Mouse (Mus musculus): ENCODE data around the gene Stk11.

The Stk11 gene

DNA sequence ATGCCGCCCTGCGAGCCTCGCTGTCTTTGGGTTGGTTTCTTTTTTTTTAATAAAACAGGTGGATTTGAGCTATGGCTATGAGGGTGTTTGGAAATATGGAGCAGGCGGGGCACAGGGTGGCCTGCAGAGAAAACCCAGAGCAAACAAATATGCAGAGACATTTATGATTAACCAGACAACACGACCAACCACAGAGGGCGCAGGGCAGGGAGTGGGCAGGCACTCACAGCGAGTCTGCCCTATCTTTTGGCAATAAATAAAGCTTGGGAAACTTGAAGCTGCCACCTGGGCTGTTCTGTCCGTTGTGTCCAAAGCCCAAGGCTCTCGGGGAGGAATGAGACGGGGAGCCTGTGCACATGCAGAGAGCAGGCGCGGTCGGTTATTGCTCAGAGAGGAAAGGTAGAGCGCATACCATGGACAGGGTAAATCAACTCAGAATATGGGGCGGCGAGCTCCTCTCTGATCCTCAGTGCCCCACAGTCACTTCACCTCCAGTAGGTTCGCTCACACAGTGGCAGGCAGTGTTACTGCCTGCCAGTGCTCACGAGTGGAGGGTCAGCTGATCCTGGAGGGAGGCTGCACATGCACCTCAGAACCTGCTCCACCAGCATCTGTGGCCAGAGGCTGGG is 14.9 kb downstream of the Stk11 start:
- DNase-seq (ENCODE audit: low spot score), result no peak

DNA sequence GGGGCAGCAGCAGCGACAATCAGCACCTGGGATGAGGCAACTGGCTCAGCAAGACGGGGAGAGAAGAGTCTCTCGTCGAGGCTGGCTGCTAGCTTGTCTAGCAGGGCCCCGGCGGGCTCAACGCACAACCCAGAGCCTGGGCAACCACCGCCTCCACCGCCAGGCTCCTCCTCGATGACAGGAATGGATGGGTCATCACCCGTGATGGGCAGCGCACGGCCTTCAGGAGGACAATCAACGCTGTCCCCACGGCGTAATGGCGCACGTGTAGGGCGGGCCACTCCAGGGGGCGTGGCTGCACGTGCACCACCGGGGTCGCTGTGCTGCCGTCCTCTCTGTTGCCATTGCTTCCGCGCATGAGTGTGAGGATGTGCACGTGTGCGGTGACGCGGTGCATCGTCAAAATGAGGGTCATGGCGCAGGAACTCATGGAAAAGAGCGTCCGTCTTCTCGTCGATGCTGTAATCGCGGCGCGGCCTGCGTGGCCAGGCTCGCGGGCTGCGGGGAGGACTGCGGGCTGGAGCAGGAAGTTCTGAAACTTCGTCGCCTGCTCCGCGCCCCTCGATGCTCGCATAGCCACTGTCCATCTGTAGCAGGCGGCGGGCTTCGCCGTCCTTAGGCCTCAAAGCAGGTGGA is 15.8 kb downstream of the Stk11 start:
- peak; percentile 58 for DNase-seq (ENCODE audit: low spot score)

- DNase-seq (ENCODE audit: low spot score), result no peak
Observed at GRCm38 (mm10) chr10:80131952-80132350, 16.3 kb downstream of the Stk11 start.

- DNase-seq (ENCODE audit: low spot score), result peak; percentile 65
Observed at GRCm38 (mm10) chr10:80133226-80133849, 17.7 kb downstream of the Stk11 start.

- peak; percentile 70 for DNase-seq (ENCODE audit: low spot score)
Observed at GRCm38 (mm10) chr10:80134421-80134820, 18.8 kb downstream of the Stk11 start.

DNA sequence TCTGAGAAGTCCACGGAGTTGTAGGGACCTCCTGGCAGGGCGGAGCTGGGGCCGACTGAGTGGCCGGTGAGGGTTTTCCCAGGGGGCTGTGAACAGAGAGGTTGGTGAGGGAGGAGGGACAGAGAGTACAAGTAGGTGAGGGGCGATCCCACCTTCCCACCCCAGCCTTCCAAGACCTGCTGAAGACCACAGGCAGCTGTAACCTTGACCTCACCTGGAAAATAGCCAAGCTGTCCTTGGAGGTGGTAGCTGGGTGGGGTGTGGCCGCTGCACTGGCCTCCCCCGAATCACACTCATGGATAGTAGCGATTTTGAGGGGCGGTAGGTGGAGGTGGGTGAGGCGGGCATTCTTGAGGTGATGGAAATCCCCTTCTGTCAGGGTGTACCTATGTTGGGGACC is 19.6 kb downstream of the Stk11 start:
- peak; percentile 57 for DNase-seq (ENCODE audit: low spot score)

DNA sequence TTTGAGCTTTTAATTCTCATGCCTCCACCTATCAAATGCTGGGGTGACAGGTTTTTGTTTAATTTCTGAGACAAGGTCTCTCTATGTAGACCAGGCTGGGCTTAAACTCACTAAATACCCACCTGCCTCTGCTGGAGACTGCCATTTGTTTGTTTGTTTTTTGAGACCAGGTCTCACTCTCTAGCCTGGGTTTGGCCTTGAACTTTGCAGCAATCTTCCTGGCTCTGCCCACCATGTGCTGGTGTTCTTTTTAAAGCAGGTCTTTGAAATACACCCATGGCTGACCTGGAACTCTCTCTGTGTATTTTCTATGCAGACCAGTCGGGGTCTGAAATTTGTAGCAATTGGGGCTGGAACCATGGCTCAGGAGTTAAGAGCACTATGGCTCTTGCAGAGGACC is 20.0 kb downstream of the Stk11 start:
- DNase-seq (ENCODE audit: low spot score), result no peak

DNA sequence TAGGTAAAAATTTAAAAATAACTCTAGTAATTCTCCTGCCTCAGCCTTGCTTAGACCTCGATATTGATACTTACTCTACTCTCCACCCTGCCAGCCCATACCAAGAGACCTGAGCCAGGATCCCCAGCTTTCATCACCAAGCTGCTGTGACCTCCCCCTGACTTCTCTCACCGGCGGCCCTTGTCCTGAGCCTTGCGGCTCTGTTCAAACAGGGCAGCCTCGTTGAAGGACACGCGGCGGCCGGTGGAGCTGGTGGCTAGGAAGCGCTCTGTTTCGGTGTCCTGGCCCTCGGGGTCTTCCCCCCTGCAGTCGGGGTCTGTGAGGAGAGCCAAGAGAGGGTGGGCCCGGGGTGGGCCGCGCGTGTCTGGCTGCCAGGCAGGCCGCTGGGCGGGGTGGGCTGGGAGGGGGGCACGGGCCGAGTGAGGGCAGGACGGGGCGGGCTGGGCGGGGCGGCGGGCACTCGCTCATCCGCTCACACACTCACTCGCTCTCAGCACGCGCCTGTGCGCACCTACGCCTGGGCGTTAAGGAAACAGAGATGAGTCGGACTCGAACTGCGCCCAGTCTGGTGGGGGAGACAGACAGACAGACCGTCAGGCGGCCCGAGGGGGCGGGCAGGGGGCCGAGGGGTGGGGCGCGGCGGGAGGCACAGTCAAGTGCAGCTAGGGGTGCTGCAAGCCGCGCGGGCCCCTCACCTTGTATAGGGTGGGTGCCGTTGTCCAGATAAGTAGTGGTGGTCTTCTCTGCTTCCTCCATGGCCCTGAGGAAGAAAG is 20.8 kb downstream of the Stk11 start:
- peak; percentile 52 for DNase-seq (ENCODE audit: low spot score)

- DNase-seq (ENCODE audit: low spot score), result peak; percentile 55
Observed at GRCm38 (mm10) chr10:80136952-80137625, 21.5 kb downstream of the Stk11 start.

DNA sequence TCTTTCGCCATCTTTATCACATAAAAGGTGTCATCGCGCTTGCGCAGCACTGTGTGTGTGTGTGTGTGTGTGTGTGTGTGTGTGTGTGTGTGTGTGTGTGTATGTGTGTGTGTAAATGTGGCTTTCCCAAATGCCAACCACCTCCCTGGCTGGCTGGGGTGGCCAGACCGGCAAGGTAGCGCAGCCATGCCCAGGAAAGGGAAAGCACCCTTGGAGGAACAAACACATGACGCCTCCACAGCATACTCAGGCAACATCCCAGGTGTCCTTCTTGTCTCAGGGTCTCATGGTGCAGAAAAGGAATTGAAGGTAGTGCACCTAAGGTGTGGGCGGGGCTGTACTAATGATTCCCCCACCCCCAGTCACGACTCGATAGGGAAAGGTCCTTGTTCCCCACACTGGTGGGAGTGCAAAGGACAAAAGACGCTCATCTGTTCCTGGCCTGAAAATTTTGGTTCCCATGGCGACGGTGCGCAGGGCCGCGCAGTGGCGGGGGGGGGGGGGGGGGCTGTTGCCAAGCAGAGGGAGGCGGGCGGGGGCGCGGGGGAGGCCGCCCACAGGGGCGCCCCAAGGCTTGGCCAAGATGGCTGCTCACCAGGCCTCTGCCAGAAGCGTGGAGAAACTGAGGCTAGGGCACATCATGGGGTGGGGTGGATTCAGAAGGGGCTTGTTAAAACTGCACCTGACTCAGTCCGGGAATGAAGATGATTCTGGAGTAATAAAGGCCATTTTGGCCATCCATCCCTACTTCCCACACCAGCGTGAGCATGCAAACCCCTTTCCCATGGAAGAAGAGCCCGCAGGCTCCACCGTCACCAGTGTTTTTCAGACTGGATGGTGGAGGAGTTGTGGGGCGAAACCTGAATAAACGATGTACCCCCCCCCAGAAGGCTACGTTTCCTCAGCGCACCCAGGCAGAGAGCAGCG is 22.3 kb downstream of the Stk11 start:
- DNase-seq (ENCODE audit: low spot score), result peak; percentile 53

- peak; percentile 82 for DNase-seq (ENCODE audit: low spot score)
Observed at GRCm38 (mm10) chr10:80138553-80139438, 23.2 kb downstream of the Stk11 start, which contains the start of gene Atp5d. Gene Atp5d (plus strand): TSS chr10:80138632.

- no peak for DNase-seq (ENCODE audit: low spot score)
Observed at GRCm38 (mm10) chr10:80139439-80139775, 23.8 kb downstream of the Stk11 start.

GRCm38 (mm10) chr10:80139975-80140665 is 24.5 kb downstream of the Stk11 start:
- no peak for DNase-seq (ENCODE audit: low spot score)

- DNase-seq (ENCODE audit: low spot score), result no peak
Observed at GRCm38 (mm10) chr10:80140666-80141035, 25.0 kb downstream of the Stk11 start, which contains the start of gene Cbarp. Gene Cbarp (minus strand): TSS chr10:80140835.

- peak; percentile 95 for DNase-seq (ENCODE audit: low spot score)
Observed at GRCm38 (mm10) chr10:80141243-80141642, 25.6 kb downstream of the Stk11 start.

GRCm38 (mm10) chr10:80141786-80142529 is 26.4 kb downstream of the Stk11 start:
- DNase-seq (ENCODE audit: low spot score), result peak; percentile 92

GRCm38 (mm10) chr10:80142530-80142925 is 26.9 kb downstream of the Stk11 start:
- DNase-seq (ENCODE audit: low spot score), result no peak

- no peak for DNase-seq (ENCODE audit: low spot score)
Observed at GRCm38 (mm10) chr10:80143664-80144063, 28.1 kb downstream of the Stk11 start.

- no peak for DNase-seq (ENCODE audit: low spot score)
Observed at GRCm38 (mm10) chr10:80144159-80144558, 28.6 kb downstream of the Stk11 start.

Measured in testis, postnatal 10 days (tissue).